Mouse (Mus musculus) limb, embryonic 14.5 days (tissue): ENCODE measurements at regions not wholly inside any gene's neighbourhood (a gene's known extent, or its start where the extent isn't known, plus 50 kb on each side); places are given as distances from the start of the nearest gene placed in this dataset.

Source experiments
- ATAC-seq: fragments of 200-750 bp; cut with Nextera tagmentation; 2 replicates; pipeline ENCODE4 v1.8.0; 2017; ENCODE audit warnings: low read depth, moderate number of reproducible peaks, moderate TSS enrichment; ENCODE audit not compliant: low FRiP score
- DNase-seq: peaks from one replicate; pipeline ENCODE4 v3.0.0-alpha.2; 2015; ENCODE audit warnings: low spot score
- H3K27ac ChIP-seq: fragments of 300-500 bp; sonication (generic); replicated peaks from 2 replicates; pipeline ENCODE4 v1.5.1; 2014; ENCODE audit warnings: low read depth, mild to moderate bottlenecking, low read length, moderate library complexity, mixed read lengths
- H3K27me3 ChIP-seq: fragments of 300-500 bp; sonication (generic); 2 replicates; pipeline ENCODE4 v1.6.1; 2014; ENCODE audit warnings: low read length, mixed read lengths; ENCODE audit not compliant: control insufficient read depth, insufficient read depth
- H3K36me3 ChIP-seq: fragments of 300-500 bp; sonication (generic); 2 replicates; pipeline ENCODE4 v1.6.1; 2014; ENCODE audit warnings: mild to moderate bottlenecking, low read length, moderate library complexity, mixed read lengths; ENCODE audit not compliant: control insufficient read depth, insufficient read depth
- H3K4me1 ChIP-seq: fragments of 300-500 bp; sonication (generic); 2 replicates; pipeline ENCODE4 v1.6.1; 2014; ENCODE audit warnings: antibody characterized with exemption, low read length, mixed read lengths; ENCODE audit not compliant: control insufficient read depth, insufficient read depth
- H3K4me2 ChIP-seq: fragments of 300-500 bp; sonication (generic); replicated peaks from 2 replicates; pipeline ENCODE4 v1.6.1; 2014; ENCODE audit warnings: low read depth, mild to moderate bottlenecking, low read length, moderate library complexity; ENCODE audit not compliant: severe bottlenecking
- H3K4me3 ChIP-seq: fragments of 300-500 bp; sonication (generic); replicated peaks from 2 replicates; pipeline ENCODE4 v1.5.1; 2014; ENCODE audit warnings: low read length
- H3K9ac ChIP-seq: fragments of 300-500 bp; sonication (generic); 2 replicates; pipeline ENCODE4 v1.6.1; 2014; ENCODE audit warnings: mild to moderate bottlenecking, low read depth, low read length, moderate library complexity; ENCODE audit not compliant: severe bottlenecking
- H3K9me3 ChIP-seq: fragments of 300-500 bp; sonication (generic); 2 replicates; pipeline ENCODE4 v1.6.1; 2016; ENCODE audit warnings: low read length; ENCODE audit not compliant: control insufficient read depth
- POLR2A ChIP-seq: fragments of 200-500 bp; IDR thresholded peaks from 2 replicates; pipeline ENCODE4 v1.8.0; 2012; ENCODE audit warnings: inconsistent platforms, mild to moderate bottlenecking, moderate library complexity, borderline replicate concordance; ENCODE audit not compliant: insufficient read depth, insufficient read length; ENCODE audit errors: extremely low read depth
- WGBS: fragments of 180-500 bp; shearing (Covaris S2); extraction: QIAGEN DNeasy Blood & Tissue Kit; methylation state at CpG from one replicate; pipeline ENCODE4 v1.1.7; 2014; 5-methylcytosine and 5-hydroxymethylcytosine counted together

DNA sequence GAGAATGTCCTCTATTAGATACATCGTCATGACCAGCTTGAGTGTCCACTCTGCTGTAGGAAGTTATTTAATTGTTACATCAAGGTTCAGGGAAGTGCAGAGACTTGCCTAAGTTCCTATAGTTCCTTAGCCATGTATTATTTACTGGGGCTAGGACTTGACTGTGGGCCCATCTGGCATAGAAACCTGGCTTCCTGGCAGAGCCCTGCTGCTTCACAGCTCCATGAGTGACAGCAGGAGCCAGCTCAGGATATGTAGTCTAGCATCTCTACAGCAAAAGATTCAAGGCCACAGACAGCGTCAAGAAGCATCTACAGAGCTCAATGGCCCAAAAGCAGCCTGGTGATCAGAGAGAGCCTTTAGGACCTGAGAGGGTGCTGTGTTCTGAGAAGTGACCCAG is 163.2 kb upstream of the Unc93a2 start:
- 84% methylated on average over 2 of the region's 2 CpGs for WGBS
- H3K4me2 ChIP-seq: no peak overlapping the region
- DNase-seq (no peak), ATAC-seq (no peak)
- H3K27ac ChIP-seq: no peak overlapping the region
- H3K9ac ChIP-seq: no peak overlapping the region
- H3K9me3 ChIP-seq: no peaks in the 10 kb centered on the region
- no peaks in the 10 kb centered on the region for H3K36me3 ChIP-seq
- no peak for TF ChIP-seq POLR2A
- H3K4me3 ChIP-seq: no peak overlapping the region
- H3K27me3 ChIP-seq: no peaks in the 10 kb centered on the region
- no peaks in the 10 kb centered on the region for H3K4me1 ChIP-seq

- no peak for TF ChIP-seq POLR2A
- WGBS: 67% methylated on average over 4 of the region's 4 CpGs
- ATAC-seq: no peak
These were observed 153.3 kb upstream of the Unc93a2 start for GRCm38 (mm10) chr17:7538402-7539087.

GRCm38 (mm10) chr17:7537618-7538266 is 152.5 kb upstream of the Unc93a2 start:
- no peaks in the 10 kb centered on the region for H3K27me3 ChIP-seq
- no peak overlapping the region for H3K27ac ChIP-seq
- no peaks in the 10 kb centered on the region for H3K4me1 ChIP-seq
- H3K36me3 ChIP-seq: no peaks in the 10 kb centered on the region
- peak; percentile 67 for DNase-seq
- WGBS: 54% methylated on average over 7 of the region's 7 CpGs
- no peak for ATAC-seq
- TF ChIP-seq POLR2A: no peak
- no peak overlapping the region for H3K4me3 ChIP-seq
- H3K9me3 ChIP-seq: 0 out of 2 replicates have a peak, but pooled peaks cover 7% of the 10 kb centered on the region
- no peak overlapping the region for H3K4me2 ChIP-seq
- H3K9ac ChIP-seq: no peak overlapping the region

More at GRCm38 (mm10) chr17:7538402-7539087, 153.3 kb upstream of the Unc93a2 start:
- Histone ChIP-seq H3K9me3 (0 out of 2 replicates have a peak, but pooled peaks cover 7% of the 10 kb centered on the region), H3K4me1 (no peaks in the 10 kb centered on the region), H3K27me3 (no peaks in the 10 kb centered on the region), H3K9ac (no peak overlapping the region), H3K4me3 (no peak overlapping the region), H3K27ac (no peak overlapping the region), H3K4me2 (no peak overlapping the region), H3K36me3 (no peaks in the 10 kb centered on the region)
- peak; percentile 38 for DNase-seq

DNA sequence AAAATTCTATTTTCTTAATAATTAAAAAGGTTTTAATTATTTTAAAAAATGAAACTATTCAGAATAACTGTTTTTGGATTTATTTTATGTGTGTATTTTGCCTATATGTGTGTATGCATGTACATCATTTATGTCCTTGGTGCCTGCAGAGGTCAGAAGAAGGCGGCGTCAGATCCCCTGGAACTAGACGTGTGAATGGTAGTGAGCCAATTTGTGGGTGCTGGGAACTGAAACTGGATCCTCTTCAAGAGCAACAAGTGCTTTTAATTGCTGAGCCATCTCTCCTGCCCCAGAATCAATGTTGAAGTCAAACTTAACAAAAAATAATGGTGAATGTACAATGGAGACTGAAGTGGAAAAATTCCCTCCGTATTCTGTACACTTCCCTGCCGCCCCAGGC is 151.9 kb upstream of the Unc93a2 start:
- ATAC-seq: no peak

GRCm38 (mm10) chr17:7534386-7535059 is 149.3 kb upstream of the Unc93a2 start:
- no peaks in the 10 kb centered on the region for H3K27me3 ChIP-seq
- H3K9me3 ChIP-seq: 0 out of 2 replicates have a peak, but pooled peaks cover 10% of the 10 kb centered on the region
- ATAC-seq: no peak
- H3K4me2 ChIP-seq: no peak overlapping the region
- H3K4me3 ChIP-seq: no peak overlapping the region
- H3K9ac ChIP-seq: no peak overlapping the region
- WGBS: 88% methylated on average over 6 of the region's 6 CpGs
- TF ChIP-seq POLR2A: no peak
- H3K36me3 ChIP-seq: no peaks in the 10 kb centered on the region
- H3K27ac ChIP-seq: no peak overlapping the region
- no peaks in the 10 kb centered on the region for H3K4me1 ChIP-seq
- DNase-seq: no peak

More for the DNA sequence above, 151.9 kb upstream of the Unc93a2 start:
- Histone ChIP-seq H3K4me1 (no peaks in the 10 kb centered on the region), H3K36me3 (no peaks in the 10 kb centered on the region), H3K4me2 (no peak overlapping the region), H3K27me3 (no peaks in the 10 kb centered on the region), H3K9ac (no peak overlapping the region), H3K9me3 (0 out of 2 replicates have a peak, but pooled peaks cover 8% of the 10 kb centered on the region), H3K4me3 (no peak overlapping the region), H3K27ac (no peak overlapping the region)
- 77% methylated on average over 5 of the region's 5 CpGs for WGBS
- no peak for TF ChIP-seq POLR2A
- no peak for DNase-seq
